Mouse (Mus musculus) hindbrain, embryonic 15.5 days (tissue): ENCODE measurements at regions not wholly inside any gene's neighbourhood (a gene's known extent, or its start where the extent isn't known, plus 50 kb on each side); places are given as distances from the start of the nearest gene placed in this dataset.
"Not testable (repeated sequence)": the region's sequence is repeated elsewhere in the genome, so short reads cannot be mapped to it uniquely, and the experiment has no call there.

ENCODE experiments used
- ATAC-seq: fragments of 200-750 bp; cut with Nextera tagmentation; 2 replicates; pipeline ENCODE4 v1.8.0; 2017; ENCODE audit warnings: low read depth, moderate number of reproducible peaks, moderate TSS enrichment; ENCODE audit not compliant: low FRiP score
- H3K27ac ChIP-seq: fragments of 300-500 bp; sonication (generic); replicated peaks from 2 replicates; pipeline ENCODE4 v1.5.1; 2015; ENCODE audit warnings: mild to moderate bottlenecking, inconsistent platforms
- H3K27me3 ChIP-seq: fragments of 300-500 bp; sonication (generic); 2 replicates; pipeline ENCODE4 v1.6.1; 2015; ENCODE audit warnings: control low read depth, inconsistent platforms
- H3K36me3 ChIP-seq: fragments of 300-500 bp; sonication (generic); 2 replicates; pipeline ENCODE4 v1.6.1; 2015; ENCODE audit warnings: control low read depth, inconsistent platforms
- H3K4me1 ChIP-seq: fragments of 300-500 bp; sonication (generic); replicated peaks from 2 replicates; pipeline ENCODE4 v1.6.1; 2015; ENCODE audit warnings: control low read depth, inconsistent platforms
- H3K4me2 ChIP-seq: fragments of 300-500 bp; sonication (generic); 2 replicates; pipeline ENCODE4 v1.6.1; 2015; ENCODE audit warnings: moderate library complexity, mild to moderate bottlenecking, inconsistent platforms
- H3K4me3 ChIP-seq: fragments of 300-500 bp; sonication (generic); 2 replicates; pipeline ENCODE4 v1.5.1; 2015; ENCODE audit warnings: mild to moderate bottlenecking, inconsistent platforms
- H3K9ac ChIP-seq: fragments of 300-500 bp; sonication (generic); 2 replicates; pipeline ENCODE4 v1.6.1; 2015; ENCODE audit warnings: inconsistent platforms
- H3K9me3 ChIP-seq: fragments of 300-500 bp; sonication (generic); 2 replicates; pipeline ENCODE4 v1.6.1; 2016; ENCODE audit warnings: control low read depth, inconsistent platforms
- WGBS: fragments of 180-500 bp; shearing (Covaris S2); methylation state at CpG from one replicate; pipeline ENCODE4 v1.1.7; 2015; 5-methylcytosine and 5-hydroxymethylcytosine counted together

GRCm38 (mm10) chr6:41176034-41176433 lies 126.0 kb upstream of the Try4 start:
- 88% methylated on average over 1 of the region's 1 CpGs for WGBS

GRCm38 (mm10) chr6:41163491-41163890 lies 128.2 kb upstream of the 2210010C04Rik start:
- H3K36me3 ChIP-seq = no peaks in the 10 kb centered on the region
- no peak overlapping the region for H3K9ac ChIP-seq
- no peak overlapping the region for H3K4me3 ChIP-seq
- H3K4me2 ChIP-seq = no peak overlapping the region
- 84% methylated on average over 1 of the region's 1 CpGs for WGBS
- no peaks in the 10 kb centered on the region for H3K9me3 ChIP-seq
- no peak for ATAC-seq
- H3K27ac ChIP-seq = no peak overlapping the region
- no peaks in the 10 kb centered on the region for H3K27me3 ChIP-seq
- H3K4me1 ChIP-seq = no peaks in the 10 kb centered on the region

More at GRCm38 (mm10) chr6:41176034-41176433, 126.0 kb upstream of the Try4 start:
- H3K27me3 ChIP-seq = no peaks in the 10 kb centered on the region
- no peak for ATAC-seq
- H3K9ac ChIP-seq = no peak overlapping the region
- no peak overlapping the region for H3K4me3 ChIP-seq
- H3K4me1 ChIP-seq = no peaks in the 10 kb centered on the region
- H3K36me3 ChIP-seq = no peaks in the 10 kb centered on the region
- H3K9me3 ChIP-seq = no peaks in the 10 kb centered on the region
- no peak overlapping the region for H3K4me2 ChIP-seq
- H3K27ac ChIP-seq = no peak overlapping the region

GRCm38 (mm10) chr6:41161693-41162092 lies 126.4 kb upstream of the 2210010C04Rik start:
- Histone ChIP-seq H3K4me3 (no peak overlapping the region), H3K27ac (no peak overlapping the region), H3K36me3 (no peaks in the 10 kb centered on the region), H3K4me2 (no peak overlapping the region), H3K27me3 (no peaks in the 10 kb centered on the region), H3K9me3 (no peaks in the 10 kb centered on the region), H3K4me1 (no peaks in the 10 kb centered on the region), H3K9ac (no peak overlapping the region)
- no peak for ATAC-seq
- WGBS = 86% methylated on average over 1 of the region's 1 CpGs

- Histone ChIP-seq H3K9me3 (no peaks in the 10 kb centered on the region), H3K4me1 (no peaks in the 10 kb centered on the region), H3K36me3 (no peaks in the 10 kb centered on the region), H3K27ac (no peak overlapping the region), H3K9ac (no peak overlapping the region), H3K4me2 (no peak overlapping the region), H3K27me3 (no peaks in the 10 kb centered on the region), H3K4me3 (no peak overlapping the region)
- no peak for ATAC-seq
- WGBS = 93% methylated on average over 7 of the region's 7 CpGs
Observed at GRCm38 (mm10) chr6:41152101-41152500, 116.8 kb upstream of the 2210010C04Rik start.

- Histone ChIP-seq H3K4me2 (no peak overlapping the region), H3K27ac (no peak overlapping the region), H3K4me1 (no peaks in the 10 kb centered on the region), H3K9ac (no peak overlapping the region), H3K27me3 (no peaks in the 10 kb centered on the region), H3K36me3 (no peaks in the 10 kb centered on the region), H3K9me3 (no peaks in the 10 kb centered on the region), H3K4me3 (no peak overlapping the region)
- no peak for ATAC-seq
- WGBS = 85% methylated on average over 3 of the region's 3 CpGs
Observed at GRCm38 (mm10) chr6:41151542-41151941, 116.2 kb upstream of the 2210010C04Rik start.

GRCm38 (mm10) chr6:41140916-41141315 lies 105.6 kb upstream of the 2210010C04Rik start:
- no peak for ATAC-seq
- no peak overlapping the region for H3K4me2 ChIP-seq
- no peaks in the 10 kb centered on the region for H3K4me1 ChIP-seq
- no peaks in the 10 kb centered on the region for H3K27me3 ChIP-seq
- H3K27ac ChIP-seq = no peak overlapping the region
- H3K9ac ChIP-seq = no peak overlapping the region
- 92% methylated on average over 1 of the region's 1 CpGs for WGBS
- no peak overlapping the region for H3K4me3 ChIP-seq
- no peaks in the 10 kb centered on the region for H3K36me3 ChIP-seq
- no peaks in the 10 kb centered on the region for H3K9me3 ChIP-seq

- H3K9me3 ChIP-seq, H3K27me3 ChIP-seq, H3K4me3 ChIP-seq, H3K27ac ChIP-seq, H3K9ac ChIP-seq, H3K4me2 ChIP-seq, H3K4me1 ChIP-seq, H3K36me3 ChIP-seq: not testable (repeated sequence)
- 50% methylated on average over 2 of the region's 2 CpGs for WGBS
- peak; percentile 63; the same call in 1 of the 2 replicates for ATAC-seq
Observed at GRCm38 (mm10) chr6:41137401-41137777, 102.1 kb upstream of the 2210010C04Rik start.

- H3K4me3 ChIP-seq = no peak overlapping the region
- H3K36me3 ChIP-seq = no peaks in the 10 kb centered on the region
- peak; percentile 81 for ATAC-seq
- H3K27me3 ChIP-seq = no peaks in the 10 kb centered on the region
- no peaks in the 10 kb centered on the region for H3K4me1 ChIP-seq
- no peak overlapping the region for H3K9ac ChIP-seq
- H3K4me2 ChIP-seq = no peak overlapping the region
- 38% methylated on average over 6 of the region's 6 CpGs for WGBS
- H3K9me3 ChIP-seq = no peaks in the 10 kb centered on the region
- H3K27ac ChIP-seq = no peak overlapping the region
Observed at GRCm38 (mm10) chr6:41136717-41137400, 101.5 kb upstream of the 2210010C04Rik start.

- no peak overlapping the region for H3K4me3 ChIP-seq
Observed at GRCm38 (mm10) chr6:41135160-41135559, 99.9 kb upstream of the 2210010C04Rik start.

GRCm38 (mm10) chr6:41129906-41130305 lies 94.6 kb upstream of the 2210010C04Rik start:
- Histone ChIP-seq H3K9me3 (no peaks in the 10 kb centered on the region), H3K4me1 (no peaks in the 10 kb centered on the region), H3K27me3 (no peaks in the 10 kb centered on the region), H3K9ac (no peak overlapping the region), H3K4me2 (no peak overlapping the region), H3K4me3 (no peak overlapping the region), H3K36me3 (no peaks in the 10 kb centered on the region), H3K27ac (no peak overlapping the region)
- 96% methylated on average over 4 of the region's 4 CpGs for WGBS
- no peak for ATAC-seq

More at GRCm38 (mm10) chr6:41135160-41135559, 99.9 kb upstream of the 2210010C04Rik start:
- 84% methylated on average over 4 of the region's 4 CpGs for WGBS
- no peak for ATAC-seq
- no peak overlapping the region for H3K4me2 ChIP-seq
- H3K36me3 ChIP-seq = no peaks in the 10 kb centered on the region
- H3K27me3 ChIP-seq = no peaks in the 10 kb centered on the region
- no peak overlapping the region for H3K9ac ChIP-seq
- H3K9me3 ChIP-seq = no peaks in the 10 kb centered on the region
- no peaks in the 10 kb centered on the region for H3K4me1 ChIP-seq
- H3K27ac ChIP-seq = no peak overlapping the region

- H3K27me3 ChIP-seq = no peaks in the 10 kb centered on the region
- ATAC-seq = no peak
- H3K9ac ChIP-seq = no peak overlapping the region
- H3K4me2 ChIP-seq = no peak overlapping the region
- H3K4me1 ChIP-seq = no peaks in the 10 kb centered on the region
- H3K36me3 ChIP-seq = no peaks in the 10 kb centered on the region
- H3K9me3 ChIP-seq = no peaks in the 10 kb centered on the region
- no peak overlapping the region for H3K27ac ChIP-seq
- WGBS = 88% methylated on average over 7 of the region's 7 CpGs
- H3K4me3 ChIP-seq = no peak overlapping the region
Observed at GRCm38 (mm10) chr6:41127816-41128215, 92.5 kb upstream of the 2210010C04Rik start.

- H3K27me3 ChIP-seq = no peaks in the 10 kb centered on the region
- no peak overlapping the region for H3K4me3 ChIP-seq
- no peaks in the 10 kb centered on the region for H3K9me3 ChIP-seq
- no peak overlapping the region for H3K9ac ChIP-seq
- ATAC-seq = no peak
- no peaks in the 10 kb centered on the region for H3K36me3 ChIP-seq
- H3K27ac ChIP-seq = no peak overlapping the region
- no peak overlapping the region for H3K4me2 ChIP-seq
- no peaks in the 10 kb centered on the region for H3K4me1 ChIP-seq
Observed at GRCm38 (mm10) chr6:41126855-41127254, 91.5 kb upstream of the 2210010C04Rik start.

- H3K4me2 ChIP-seq = no peak overlapping the region
- no peaks in the 10 kb centered on the region for H3K9me3 ChIP-seq
- no peaks in the 10 kb centered on the region for H3K36me3 ChIP-seq
- no peaks in the 10 kb centered on the region for H3K27me3 ChIP-seq
- ATAC-seq = no peak
- 92% methylated on average over 3 of the region's 3 CpGs for WGBS
- no peak overlapping the region for H3K4me3 ChIP-seq
- H3K4me1 ChIP-seq = no peaks in the 10 kb centered on the region
- no peak overlapping the region for H3K27ac ChIP-seq
- no peak overlapping the region for H3K9ac ChIP-seq
Observed at GRCm38 (mm10) chr6:41121641-41122040, 86.3 kb upstream of the 2210010C04Rik start.
